Mouse (Mus musculus): ENCODE measurements around the gene Kif28. TPM values are rescaled to one million over a fixed set of nuclear protein-coding genes. Genes with fewer than 3 reads are reported as not detected.

Gene Kif28
- not detected for total RNA-seq (2023)

DNA sequence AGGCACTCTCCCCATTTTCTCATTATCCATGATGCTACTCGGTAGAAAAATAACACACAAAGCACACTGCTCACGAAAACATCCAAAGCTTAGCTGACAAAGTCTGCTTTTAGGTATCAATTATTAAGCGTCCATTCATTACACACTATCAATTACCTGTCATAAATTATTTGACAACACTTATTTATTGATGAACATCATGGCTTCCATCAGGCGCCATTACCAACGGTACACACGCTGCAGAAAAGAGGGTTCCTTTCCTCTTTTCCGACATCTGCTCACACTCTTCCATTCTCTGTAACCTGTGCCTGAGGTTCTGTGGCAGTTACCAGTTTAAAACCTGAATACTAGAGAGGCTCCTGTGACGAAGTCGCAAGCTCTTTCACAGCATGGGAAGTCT is at the start of gene Kif28:
Gene Kif28 (minus strand): TSS at position 101 of the 400 bp plus-strand sequence.

DNA sequence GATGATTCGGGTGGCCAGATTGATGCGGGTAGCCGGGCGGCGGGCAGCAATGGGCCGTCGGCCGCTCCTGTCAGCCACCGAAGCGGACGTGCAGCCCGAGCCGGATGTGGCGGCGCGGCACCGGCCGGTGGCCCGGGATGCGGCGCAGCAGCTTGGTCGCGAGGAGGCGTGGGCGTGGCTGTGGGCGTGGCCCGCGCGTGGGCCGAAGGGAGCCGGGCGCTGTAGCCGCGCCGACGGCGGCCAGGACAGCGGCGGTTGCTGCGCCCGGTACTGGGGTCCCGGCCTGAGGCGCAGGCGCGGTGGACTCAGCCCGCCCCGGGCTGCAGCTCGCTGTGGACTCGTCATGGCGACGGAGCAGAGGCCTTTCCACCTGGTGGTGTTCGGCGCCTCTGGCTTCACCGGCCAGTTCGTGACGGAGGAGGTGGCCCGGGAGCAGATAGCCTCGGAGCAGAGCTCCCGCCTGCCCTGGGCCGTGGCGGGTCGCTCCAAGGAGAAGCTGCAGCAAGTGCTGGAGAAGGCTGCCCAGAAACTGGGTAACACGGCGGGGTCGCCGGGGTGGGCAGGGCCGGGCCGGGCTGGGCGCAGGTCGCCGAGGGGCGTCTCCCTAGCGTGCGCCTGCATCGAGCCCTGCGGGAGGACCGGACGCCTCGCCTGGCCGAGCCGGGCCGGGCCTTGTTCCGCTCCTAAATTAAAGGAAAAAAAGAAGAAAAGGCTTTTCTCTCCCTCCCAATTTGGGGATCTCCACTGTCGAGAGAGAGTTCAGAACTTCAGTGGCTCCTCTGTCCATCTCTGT is 76.9 kb downstream of the Kif28 start, which contains the start of gene Sccpdh:
Gene Sccpdh (plus strand): TSS at position 198 of the 793 bp plus-strand sequence.

Other genes starting within 250 kb of the Kif28 start
- gene Smyd3, start 227.2 kb downstream of the Kif28 start, total RNA-seq (2023): 10 to 100 TPM; 19.0 to 23.4 TPM
- 10 to 100 TPM; 16.4 to 23.4 TPM for gene Tfb2m, start 199.0 kb downstream of the Kif28 start, total RNA-seq (2023)
- 10 to 100 TPM; 28.0 to 29.6 TPM for gene Cnst, start 198.9 kb downstream of the Kif28 start, total RNA-seq (2023)
- gene Sccpdh, start 77.1 kb downstream of the Kif28 start, total RNA-seq (2023): 1 to 10 TPM; 2.3 to 4.6 TPM
- gene Gm10518, start 58.1 kb upstream of the Kif28 start, total RNA-seq (2023): under 1 TPM in 1 of 2 experiments, not detected in 1; 0.37 TPM
- gene Ahctf1, start 58.4 kb upstream of the Kif28 start, total RNA-seq (2023): 10 to 100 TPM; 49.6 to 55.3 TPM
- 1 to 10 TPM; 3.6 to 4.5 TPM for gene Cdc42bpa, start 215.2 kb upstream of the Kif28 start, total RNA-seq (2023)